Mouse (Mus musculus): ENCODE measurements around the gene Scai.

GRCm38 (mm10) chr2:39069096-39069495 lies 121.4 kb downstream of the Scai start:
- TF ChIP-seq CTCF (IDR thresholded peaks at IDR 0.05; ENCODE audit: low read depth) (no peak), EP300 (IDR thresholded peaks at IDR 0.05; ENCODE audit: low read depth) (no peak)
